Mouse (Mus musculus): ENCODE data around the gene Esrrg.

Esrrg gene

GRCm38 (mm10) chr1:188164251-188164650 is 555.7 kb downstream of the Esrrg start:
- DNase-seq = no peak

GRCm38 (mm10) chr1:188173859-188174258 is 565.3 kb downstream of the Esrrg start:
- no peak for DNase-seq

DNA sequence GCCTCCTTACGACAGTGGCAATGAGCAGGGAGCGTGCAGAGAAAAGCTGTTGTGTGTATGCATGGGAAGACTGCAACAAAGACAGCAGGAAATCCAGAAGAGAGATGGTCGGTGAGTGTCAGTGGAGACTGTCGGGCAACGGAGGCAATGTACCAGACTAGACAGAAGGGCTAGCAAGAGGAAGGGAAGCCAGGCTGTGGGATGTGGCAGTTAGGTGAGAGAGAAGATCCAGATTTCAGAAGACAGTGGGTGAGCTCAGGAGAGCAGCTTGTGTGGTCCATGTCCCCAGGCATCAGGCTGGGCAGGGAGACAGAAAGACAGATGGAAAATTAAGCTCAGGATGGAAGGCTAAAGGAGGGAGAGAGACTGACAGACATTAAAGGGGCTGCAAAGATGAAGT is 574.4 kb downstream of the Esrrg start:
- DNase-seq = no peak

DNA sequence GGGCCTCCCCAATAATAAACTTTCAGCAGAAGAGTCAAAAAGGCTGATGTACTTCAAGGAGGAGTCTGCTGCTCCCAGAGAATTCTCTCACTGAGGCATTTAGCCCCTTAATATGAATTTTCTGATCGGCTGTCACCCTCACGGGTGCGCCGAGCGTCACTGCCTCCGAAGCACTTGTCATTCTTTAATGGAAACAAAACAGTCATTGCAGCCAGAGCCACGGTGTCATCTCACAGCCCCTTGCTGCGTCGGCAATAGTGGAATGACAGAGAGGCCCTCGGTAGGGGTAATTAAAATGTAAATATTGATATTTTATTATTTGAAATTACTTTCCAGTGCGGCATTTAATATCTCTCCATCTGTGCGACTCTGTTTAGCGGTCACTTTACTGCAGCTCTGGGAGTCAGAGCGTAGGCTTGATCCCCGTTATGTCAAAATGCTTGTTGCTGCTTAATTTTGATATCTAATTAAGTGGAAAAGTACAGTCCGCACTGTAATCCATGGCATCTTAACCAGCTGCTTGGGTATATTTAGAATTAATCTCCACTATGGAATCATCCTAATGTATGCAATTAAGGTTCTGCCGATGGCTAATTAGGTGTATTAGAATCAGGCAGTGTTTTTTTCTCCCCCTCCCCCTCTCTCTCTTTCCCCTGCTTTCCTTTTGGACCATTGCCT is 578.0 kb downstream of the Esrrg start:
- no peak for DNase-seq

DNA sequence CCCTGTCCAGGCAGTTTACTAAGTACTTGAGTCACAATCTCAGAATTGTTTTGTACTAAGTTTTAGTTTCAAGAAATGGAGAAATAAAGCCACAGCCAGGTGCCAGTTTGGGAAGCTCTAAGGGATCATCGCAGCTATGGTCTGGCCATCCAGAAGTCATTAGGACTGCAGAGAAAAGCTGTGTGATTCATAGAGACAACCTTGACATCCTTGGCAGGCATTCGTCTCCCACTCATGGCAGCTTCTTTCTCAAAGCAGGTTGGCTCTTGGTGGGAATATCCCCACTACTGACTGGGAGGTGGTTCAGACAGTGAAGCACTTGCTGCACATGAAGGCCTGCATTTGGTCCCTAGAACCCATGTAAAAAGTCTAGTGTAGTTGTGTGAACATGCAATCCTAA is 584.4 kb downstream of the Esrrg start:
- DNase-seq = no peak

DNA sequence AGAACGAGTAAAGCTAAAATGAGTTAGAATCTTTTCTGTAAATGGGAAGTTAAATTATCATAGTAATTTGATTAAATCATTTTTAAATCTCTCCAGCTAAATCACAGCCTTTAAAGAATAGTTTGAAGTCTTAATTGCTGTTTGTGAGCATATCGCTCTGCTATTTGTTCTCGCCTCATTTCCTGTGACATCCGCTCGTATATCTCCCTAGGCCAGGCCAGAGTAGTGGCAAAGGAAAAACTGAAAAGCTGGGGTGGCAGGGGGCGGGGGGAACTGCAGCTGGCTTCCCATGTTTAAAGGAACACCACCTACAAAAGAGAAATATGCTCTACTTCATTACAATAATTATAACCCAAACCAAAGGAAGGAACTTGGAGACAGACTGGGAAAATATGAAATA is 598.8 kb downstream of the Esrrg start:
- DNase-seq = no peak

DNA sequence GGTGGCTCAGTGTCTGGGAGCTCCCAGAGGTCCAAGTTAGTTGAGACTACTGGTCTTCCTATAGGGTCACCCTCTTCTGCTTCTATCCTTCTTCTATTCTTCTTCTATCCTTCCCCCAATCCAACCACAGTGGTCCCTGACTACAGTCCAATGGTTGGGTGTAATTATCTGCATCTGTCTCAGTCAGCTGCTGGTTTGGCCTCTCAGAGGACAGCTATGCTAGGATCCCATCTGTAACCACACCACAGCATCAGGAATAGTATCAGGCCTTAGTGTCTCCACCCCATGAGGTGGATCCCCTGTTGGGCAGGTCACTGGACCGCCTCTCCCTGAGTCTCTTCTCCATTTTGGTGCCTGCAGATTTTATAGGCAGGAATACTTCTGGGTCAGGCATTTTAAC is 600.4 kb downstream of the Esrrg start:
- DNase-seq = no peak

- DNase-seq = no peak
Measured at GRCm38 (mm10) chr1:188214885-188215611, 606.5 kb downstream of the Esrrg start.

GRCm38 (mm10) chr1:188221226-188221792 is 612.7 kb downstream of the Esrrg start:
- DNase-seq = no peak

GRCm38 (mm10) chr1:188233036-188233724 is 624.6 kb downstream of the Esrrg start:
- DNase-seq = no peak

- DNase-seq = no peak
Measured at GRCm38 (mm10) chr1:188238636-188239035, 630.0 kb downstream of the Esrrg start.

DNA sequence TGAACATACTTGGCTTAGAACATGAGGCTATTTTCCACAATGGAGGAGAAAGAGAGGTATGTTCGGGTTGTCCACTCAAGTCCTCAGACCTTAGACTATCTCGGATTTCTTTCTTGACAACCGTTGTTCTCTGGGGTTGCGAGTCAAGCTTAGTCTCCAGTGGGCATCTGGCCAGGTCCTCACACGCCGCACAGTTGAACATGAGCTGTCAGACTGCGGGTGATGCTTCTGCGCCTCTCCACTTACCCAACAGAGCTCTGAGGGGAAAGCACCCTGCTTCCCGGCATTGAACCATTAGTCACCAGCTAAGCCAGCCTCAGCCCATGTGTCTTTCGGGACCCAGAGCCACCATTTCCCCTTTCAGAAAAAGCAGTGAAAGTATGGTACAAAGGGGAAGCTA is 633.2 kb downstream of the Esrrg start:
- no peak for DNase-seq

- no peak for DNase-seq
Measured at GRCm38 (mm10) chr1:188257500-188257899, 648.9 kb downstream of the Esrrg start.

DNA sequence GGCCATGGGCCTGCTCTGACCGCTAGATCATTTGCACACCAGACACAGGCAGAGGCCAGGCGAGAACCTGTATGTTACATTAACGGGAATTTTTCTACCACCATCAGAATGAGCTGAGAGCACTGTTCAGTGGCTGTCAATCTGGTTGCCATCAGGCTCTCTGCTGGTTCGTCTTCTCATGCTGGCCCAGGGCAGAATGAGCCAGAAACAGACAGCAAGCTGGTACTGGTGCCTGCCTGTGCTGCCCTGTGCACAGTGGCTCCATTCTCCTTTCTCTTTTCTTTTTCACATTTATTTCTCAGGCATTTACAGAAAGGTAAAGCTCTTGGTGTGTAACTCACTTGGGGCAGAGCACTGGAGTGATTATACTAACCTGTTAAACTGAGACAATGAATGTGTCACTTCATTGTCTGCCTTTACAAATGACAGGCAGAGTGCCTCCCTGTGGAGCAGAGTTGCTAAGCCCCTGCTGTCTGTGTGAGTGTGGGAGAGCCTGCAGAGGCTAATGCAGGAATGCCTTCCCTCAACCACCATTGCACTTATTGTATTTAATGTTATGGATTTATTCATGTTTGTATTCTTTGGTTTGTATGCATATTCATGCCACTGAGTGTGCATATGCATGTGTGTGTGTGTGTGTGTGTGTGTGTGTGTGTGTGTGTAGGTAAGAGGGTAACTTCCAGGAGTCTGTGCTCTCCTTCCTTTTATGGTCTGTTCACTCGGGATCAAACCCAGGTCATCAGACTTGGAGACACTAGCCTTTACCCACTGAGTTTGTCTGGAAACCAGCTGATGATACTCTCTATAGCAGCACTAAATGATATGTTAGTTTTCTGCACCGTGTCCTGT is 651.9 kb downstream of the Esrrg start:
- DNase-seq = no peak

DNA sequence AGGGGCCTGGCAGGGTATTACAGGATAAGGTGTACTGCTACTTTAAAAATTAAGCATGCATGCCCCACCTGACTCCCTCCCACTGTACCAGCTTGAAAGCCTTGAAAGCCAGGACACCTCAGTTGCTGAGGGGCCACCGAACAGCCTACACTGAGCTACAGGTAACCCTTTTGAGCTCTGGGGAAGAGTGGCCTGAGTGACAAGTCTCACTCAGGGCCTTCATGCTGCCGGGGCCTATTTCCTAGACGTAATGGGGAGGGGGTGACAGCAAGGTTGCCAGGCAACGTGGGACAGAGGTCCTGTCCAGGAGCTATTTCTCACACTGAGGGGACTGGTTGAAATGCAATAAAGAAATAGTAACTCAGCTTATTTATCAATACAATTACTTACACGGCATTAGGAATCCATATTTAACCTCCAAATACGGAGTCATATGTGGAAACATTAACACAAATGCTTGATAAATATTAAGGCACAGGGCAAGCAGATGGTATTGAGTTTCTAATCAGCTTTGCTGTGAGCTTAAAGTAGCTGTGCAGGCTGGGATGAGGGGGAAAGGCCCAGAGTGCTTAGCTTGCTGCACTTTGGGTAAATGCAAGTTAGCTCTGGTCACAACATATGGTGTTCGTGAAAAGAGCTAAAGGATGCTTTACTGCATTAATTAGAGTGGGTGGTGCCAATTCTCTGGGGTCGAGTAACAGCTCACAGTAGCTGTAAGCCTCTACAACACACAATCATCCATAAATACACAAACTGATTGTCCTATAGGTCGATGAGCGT is 653.5 kb downstream of the Esrrg start, which contains the start of gene Ush2a:
Ush2a (plus strand) TSS at position 121 of the 780 bp plus-strand sequence.
- DNase-seq = no peak
